In the genomic region with DNA sequence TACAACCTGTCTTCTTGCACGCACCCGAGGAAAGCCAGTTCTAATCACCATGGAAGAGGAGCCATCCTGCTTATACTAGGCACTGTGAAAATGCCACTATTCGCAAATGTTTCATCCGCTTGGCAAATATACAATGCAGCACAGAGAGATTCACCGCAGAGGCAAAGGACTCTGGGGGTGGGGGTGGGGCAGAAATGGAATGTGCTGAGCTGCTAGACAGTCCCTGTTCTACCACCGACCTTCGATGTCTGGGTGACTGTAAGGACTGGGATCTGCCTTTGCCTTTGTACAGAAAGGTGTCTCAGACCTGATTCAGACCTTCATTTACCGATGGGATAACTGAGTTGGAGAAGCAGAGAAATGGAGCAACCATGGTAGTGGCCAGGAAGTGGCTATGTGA, we compare ENCODE assay signal across 29 mouse cellular contexts.
DNase-seq lines count a peak whose midpoint lies in the region; ATAC-seq and TF ChIP-seq lines count a peak whose summit lies in the region.
"Had no signal": no experiment of that assay in that cellular context is flagged by ENCODE, and none has a peak within 500 bp of the region (broad histone marks: within the 10 kb centered on the region; RNA-seq: fewer than 3 reads in every experiment).

No protein-coding gene starts in this region.

- peak; percentile 17 for DNase-seq in CD4-positive, CD25-positive, alpha-beta regulatory T cell, adult 2 months (ENCODE audit: low read depth, low spot score)
- peak; percentile 64 for DNase-seq in kidney, adult 2 months
- peak; percentile 85 for DNase-seq in Muller cell, postnatal 12 days (ENCODE audit: inconsistent ontology term)
- peak; percentile 40 for DNase-seq in kidney, postnatal 14 days
- DNase-seq in left cerebral cortex, postnatal 36 days (ENCODE audit: low spot score in 2 of 2): no peak
- no peak for DNase-seq in spleen, adult 18-20 months
- DNase-seq: adrenal gland, postnatal 14 days; cerebellum, adult 11-12 months; cerebellum, adult 9-11 months; embryo, embryonic 11 days; gastrocnemius, postnatal 25 days; heart, adult 11 months; layer of hippocampus, adult 9-11 months; liver, embryonic 13.5 days; lung, adult 2 months; lung, postnatal 10 days; right cerebral cortex, postnatal 4 days; thymus, postnatal 4 days had no signal

- H3K27me3 ChIP-seq in kidney, adult 2 months (replicated peaks; ENCODE audit: control insufficient read depth, insufficient read depth, low read length): no peaks in the 10 kb centered on the region
- H3K27me3 ChIP-seq in kidney, embryonic 15.5 days: peaks cover 5% of the 10 kb centered on the region; the same call in 1 of the 2 replicates
- H3K27me3 ChIP-seq: intestine, embryonic 15.5 days; limb, embryonic 12.5 days; liver, embryonic 13.5 days; neural tube, embryonic 13.5 days had no signal

- no peak for TF ChIP-seq POLR2A in kidney, adult 2 months (IDR thresholded peaks at IDR 0.05; ENCODE audit: low read depth, low read length)

- no peaks in the 10 kb centered on the region for H3K9me3 ChIP-seq in kidney, embryonic 15.5 days (replicated peaks)
- H3K9me3 ChIP-seq: embryonic facial prominence, embryonic 12.5 days; intestine, embryonic 15.5 days; limb, embryonic 12.5 days; liver, embryonic 13.5 days; midbrain, embryonic 13.5 days; neural tube, embryonic 13.5 days had no signal

- no peak for ATAC-seq in CD4-positive, CD25-positive, alpha-beta regulatory T cell, adult 4 months
- no peak for ATAC-seq in kidney, embryonic 15.5 days (replicated peaks; ENCODE audit: low FRiP score)
- ATAC-seq: forebrain, embryonic 14.5 days; hindbrain, postnatal 0 days; intestine, embryonic 15.5 days; midbrain, embryonic 13.5 days had no signal

- peaks cover 27% of the 10 kb centered on the region; the same call in 1 of the 2 replicates for H3K4me1 ChIP-seq in kidney, adult 2 months (ENCODE audit: control insufficient read depth, insufficient read depth, low read length)
- H3K4me1 ChIP-seq in kidney, embryonic 15.5 days: peaks cover 26% of the 10 kb centered on the region

- TF ChIP-seq CTCF in kidney, adult 2 months (conservative IDR thresholded peaks at IDR 0.05; ENCODE audit: insufficient read depth, insufficient read length, low read depth, low read length): no peak

- H3K9ac ChIP-seq in kidney, embryonic 15.5 days: no peak overlapping the region
- H3K9ac ChIP-seq: embryonic facial prominence, embryonic 12.5 days; intestine, embryonic 15.5 days; limb, embryonic 12.5 days; liver, embryonic 13.5 days; midbrain, embryonic 13.5 days; neural tube, embryonic 13.5 days had no signal

- no peak overlapping the region for H3K27ac ChIP-seq in kidney, adult 2 months (ENCODE audit: insufficient read depth, low read depth, low read length)
- H3K27ac ChIP-seq in kidney, embryonic 15.5 days: no peak overlapping the region
- H3K27ac ChIP-seq: embryonic facial prominence, embryonic 12.5 days; hindbrain, postnatal 0 days; intestine, embryonic 15.5 days; limb, embryonic 12.5 days; liver, embryonic 13.5 days; macrophage; midbrain, embryonic 13.5 days; neural tube, embryonic 13.5 days had no signal

- 53% methylated on average over 8 of the region's 8 CpGs for WGBS in kidney, adult 2 months
- WGBS in kidney, embryonic 15.5 days: 87% methylated on average over 8 of the region's 8 CpGs

- H3K4me3 ChIP-seq in kidney, adult 2 months (ENCODE audit: insufficient read depth, low read depth, low read length): no peak overlapping the region
- H3K4me3 ChIP-seq in kidney, embryonic 15.5 days (replicated peaks): no peak overlapping the region
- H3K4me3 ChIP-seq: embryonic facial prominence, embryonic 12.5 days; intestine, embryonic 15.5 days; limb, embryonic 12.5 days; liver, embryonic 13.5 days; midbrain, embryonic 13.5 days; neural tube, embryonic 13.5 days had no signal

- intact Hi-C loops in left cerebral cortex, postnatal 36 days (cut with DNase I): no loop called here

- H3K4me2 ChIP-seq in kidney, embryonic 15.5 days: no peak overlapping the region
- H3K4me2 ChIP-seq: embryonic facial prominence, embryonic 12.5 days; heart, embryonic 11.5 days; intestine, embryonic 15.5 days; limb, embryonic 12.5 days; liver, embryonic 13.5 days; midbrain, embryonic 13.5 days; neural tube, embryonic 13.5 days had no signal

- no peaks in the 10 kb centered on the region for H3K36me3 ChIP-seq in kidney, adult 2 months (ENCODE audit: control insufficient read depth, insufficient read depth, low read length)
- H3K36me3 ChIP-seq in kidney, embryonic 15.5 days: no peaks in the 10 kb centered on the region
- H3K36me3 ChIP-seq: embryonic facial prominence, embryonic 12.5 days; intestine, embryonic 15.5 days; limb, embryonic 12.5 days; liver, embryonic 13.5 days; midbrain, embryonic 13.5 days; neural tube, embryonic 13.5 days had no signal

Comparison
In these comparisons a context has a peak if more than half of its experiments do, and no peak if none do; other contexts are left out.
1. DNase-seq: peak in CD4-positive, CD25-positive, alpha-beta regulatory T cell, adult 2 months (single experiment), kidney, adult 2 months (single experiment), Muller cell, postnatal 12 days (single experiment) and kidney, postnatal 14 days (single experiment); none in left cerebral cortex, postnatal 36 days (0 of 2) and spleen, adult 18-20 months (0 of 2).